Mouse (Mus musculus) olfactory bulb, adult 2 months (tissue): ENCODE data around the gene Crim1. TPM values are rescaled to one million over a fixed set of nuclear protein-coding genes. Genes with fewer than 3 reads are reported as not detected.

Experiments used
- H3K27ac ChIP-seq: fragments of 200-500 bp; 2 replicates; pipeline ENCODE4 v1.5.1; 2012; ENCODE audit warnings: low read depth, low read length; ENCODE audit not compliant: insufficient read depth
- H3K4me1 ChIP-seq: fragments of 200-500 bp; 2 replicates; pipeline ENCODE4 v1.6.1; 2012; ENCODE audit warnings: low read length; ENCODE audit not compliant: control insufficient read depth, insufficient read depth
- H3K4me3 ChIP-seq: fragments of 200-500 bp; 2 replicates; pipeline ENCODE4 v1.5.1; 2012; ENCODE audit warnings: mild to moderate bottlenecking, low read depth, low read length, moderate library complexity; ENCODE audit not compliant: insufficient read depth
- CTCF ChIP-seq: fragments of 200-500 bp; IDR thresholded peaks from 2 replicates; pipeline ENCODE4 v1.5.1; 2012; ENCODE audit warnings: low read depth, mild to moderate bottlenecking, low read length, moderate library complexity; ENCODE audit not compliant: insufficient read depth
- POLR2A ChIP-seq: fragments of 200-500 bp; IDR thresholded peaks from 2 replicates; pipeline ENCODE4 v1.6.1; 2012; ENCODE audit warnings: mild to moderate bottlenecking, low read depth, low read length, moderate library complexity; ENCODE audit not compliant: insufficient read depth
- WGBS: fragments of 180-500 bp; shearing (Covaris S2); methylation state at CpG from one replicate; pipeline ENCODE4 v1.1.7; 2018; 5-methylcytosine and 5-hydroxymethylcytosine counted together
- polyA plus RNA-seq: library from polyadenylated mRNA; stranded (reverse); fragments of >200 nt; gene quantifications from 2 replicates; pipeline ENCODE4 v1.2.4, GENCODE M21; 2012; ENCODE audit warnings: low replicate concordance; ENCODE audit not compliant: missing spikeins, insufficient read depth, insufficient read length

The Crim1 gene
- polyA plus RNA-seq, 1 experiment, result not detected

DNA sequence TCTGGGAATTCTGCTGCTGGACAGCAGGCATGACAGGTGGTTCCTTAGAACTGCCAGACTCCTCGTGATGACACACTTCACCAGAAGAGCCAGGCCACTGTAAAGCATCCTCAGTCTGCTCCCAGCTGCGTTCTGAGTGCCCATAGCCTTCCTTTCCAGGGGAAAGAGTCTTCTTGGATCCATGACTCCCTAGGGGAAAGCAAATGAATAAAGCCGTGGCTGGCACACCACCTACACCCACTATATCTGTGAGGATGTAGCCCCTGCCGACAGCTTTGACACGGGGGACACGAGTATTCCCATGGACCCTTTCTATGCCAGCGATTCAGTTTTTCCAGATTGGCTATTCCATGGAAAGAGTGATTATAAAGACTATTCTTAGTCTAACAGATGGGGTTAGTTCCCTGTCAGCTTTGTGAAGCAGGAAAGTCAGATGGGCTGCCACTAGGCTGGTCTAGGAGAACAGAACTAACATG is 158.2 kb downstream of the Crim1 start:
- 39% methylated on average over 7 of the region's 7 CpGs for WGBS
- H3K27ac ChIP-seq, result no peak overlapping the region
- no peak overlapping the region for H3K4me3 ChIP-seq
- H3K4me1 ChIP-seq, result peaks cover 10% of the 10 kb centered on the region
- TF ChIP-seq POLR2A (no peak), CTCF (no peak)

DNA sequence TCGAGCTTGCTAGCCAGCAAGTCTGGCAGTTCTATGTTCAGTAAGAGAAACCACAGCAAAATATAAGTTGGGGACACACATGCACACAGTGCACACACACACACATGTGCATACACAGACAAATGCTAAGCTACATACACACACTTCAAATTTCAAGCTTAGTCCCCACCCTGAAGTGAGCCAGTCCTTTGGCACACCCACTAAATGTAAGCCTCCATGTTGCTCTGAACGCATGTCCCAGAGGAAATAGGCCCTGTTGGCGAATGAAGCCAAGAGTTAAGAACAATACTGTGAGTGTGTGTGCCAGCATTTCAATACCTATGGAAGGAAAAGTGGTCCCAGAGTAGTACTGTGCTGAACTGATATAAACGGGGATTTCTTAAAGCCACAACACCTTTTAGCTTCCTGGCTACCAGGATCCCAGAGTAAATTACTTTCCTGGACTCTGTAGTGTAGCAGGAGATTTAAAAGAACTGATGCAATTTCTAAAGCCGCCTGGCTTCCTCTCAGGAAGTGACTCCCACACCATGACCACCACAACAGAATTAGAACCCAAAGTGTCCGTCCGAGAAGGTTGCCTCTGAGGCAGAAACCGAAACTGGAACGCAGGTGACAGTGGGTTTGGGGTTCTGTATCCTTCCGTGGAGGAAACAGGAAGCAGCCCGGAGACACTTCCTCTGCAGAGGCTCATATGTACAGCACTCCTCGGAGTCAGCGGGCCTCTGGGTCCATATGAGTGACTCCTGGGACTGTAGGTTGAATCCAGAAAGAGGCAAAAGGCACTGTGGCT is 162.1 kb downstream of the Crim1 start:
- no peak for TF ChIP-seq POLR2A
- no peak for TF ChIP-seq CTCF
- Histone ChIP-seq H3K4me1 (peaks cover 9% of the 10 kb centered on the region), H3K4me3 (no peak overlapping the region), H3K27ac (no peak overlapping the region)
- 87% methylated on average over 13 of the region's 13 CpGs for WGBS

GRCm38 (mm10) chr17:78364555-78365302 is 164.7 kb downstream of the Crim1 start:
- Histone ChIP-seq H3K4me3 (no peak overlapping the region), H3K4me1 (peaks cover 2% of the 10 kb centered on the region; the same call in 1 of the 2 replicates), H3K27ac (no peak overlapping the region)
- TF ChIP-seq POLR2A (no peak), CTCF (no peak)
- 97% methylated on average over 23 of the region's 23 CpGs for WGBS

DNA sequence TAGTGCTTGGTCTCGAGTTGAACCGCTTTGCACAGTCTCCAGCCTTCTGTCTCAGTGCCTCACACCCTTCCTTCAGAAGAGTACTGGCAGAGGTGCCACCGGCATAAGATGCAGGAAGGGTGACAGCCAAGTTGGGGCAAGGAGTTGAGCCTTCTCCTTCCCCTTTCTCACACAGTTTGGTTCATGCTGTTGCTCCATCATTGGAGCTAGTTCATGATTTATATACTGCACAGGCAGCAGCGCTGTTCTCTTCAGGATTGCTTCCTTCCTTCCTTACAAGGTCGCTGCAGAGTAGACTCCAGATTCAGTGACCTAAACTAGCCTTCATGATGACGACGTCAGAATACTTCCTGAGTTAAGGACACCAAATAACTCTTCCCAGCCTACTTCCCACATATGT is 166.0 kb downstream of the Crim1 start:
- 91% methylated on average over 7 of the region's 7 CpGs for WGBS
- Histone ChIP-seq H3K4me1 (no peaks in the 10 kb centered on the region), H3K27ac (no peak overlapping the region), H3K4me3 (no peak overlapping the region)
- TF ChIP-seq CTCF (no peak), POLR2A (no peak)

DNA sequence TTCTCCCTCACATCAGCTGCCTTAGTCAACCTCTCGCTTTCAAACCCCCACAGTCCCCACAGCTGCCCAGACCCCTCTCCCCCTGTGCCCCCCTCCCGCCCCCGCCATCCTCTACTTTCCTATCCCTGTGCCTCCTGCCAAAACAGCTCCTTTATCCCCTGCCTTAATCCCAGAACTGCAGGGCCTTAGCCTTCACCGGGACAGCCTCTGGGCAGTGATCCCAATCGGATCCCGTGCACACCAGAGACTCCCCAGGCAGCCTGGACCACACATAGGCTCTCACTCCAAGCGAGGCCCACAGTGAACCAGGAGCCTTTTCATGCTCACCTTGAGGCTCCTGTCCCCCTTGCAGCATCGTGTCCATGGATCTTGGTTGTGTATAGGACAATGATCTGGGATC is 168.4 kb downstream of the Crim1 start:
- WGBS, result 65% methylated on average over 8 of the region's 8 CpGs
- Histone ChIP-seq H3K27ac (no peak overlapping the region), H3K4me1 (no peaks in the 10 kb centered on the region), H3K4me3 (no peak overlapping the region)
- TF ChIP-seq CTCF (no peak), POLR2A (no peak)

DNA sequence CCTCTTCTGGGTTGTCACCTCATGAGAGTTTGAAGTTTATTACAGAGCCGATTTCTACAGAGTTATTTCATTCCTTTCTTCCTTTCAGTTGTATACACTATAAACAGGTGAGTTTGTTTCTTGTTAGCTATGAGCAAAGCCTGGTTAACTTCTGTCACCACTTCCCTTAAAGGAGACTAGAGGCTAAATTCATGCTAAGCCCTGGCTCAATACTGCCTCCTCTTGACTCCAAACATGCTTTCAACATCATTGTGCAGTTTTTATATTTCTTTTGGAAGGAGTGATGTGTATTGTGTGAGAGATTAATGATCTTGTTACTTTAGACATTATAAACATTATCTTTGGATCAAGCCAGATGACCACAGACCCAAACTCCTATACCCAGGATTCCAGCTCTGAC is 170.4 kb downstream of the Crim1 start:
- TF ChIP-seq POLR2A, result no peak
- no peak for TF ChIP-seq CTCF
- 87% methylated on average over 1 of the region's 1 CpGs for WGBS
- Histone ChIP-seq H3K27ac (no peak overlapping the region), H3K4me1 (no peaks in the 10 kb centered on the region), H3K4me3 (no peak overlapping the region)

- WGBS, result 92% methylated on average over 6 of the region's 6 CpGs
Measured at GRCm38 (mm10) chr17:78373174-78373573, 173.1 kb downstream of the Crim1 start.

DNA sequence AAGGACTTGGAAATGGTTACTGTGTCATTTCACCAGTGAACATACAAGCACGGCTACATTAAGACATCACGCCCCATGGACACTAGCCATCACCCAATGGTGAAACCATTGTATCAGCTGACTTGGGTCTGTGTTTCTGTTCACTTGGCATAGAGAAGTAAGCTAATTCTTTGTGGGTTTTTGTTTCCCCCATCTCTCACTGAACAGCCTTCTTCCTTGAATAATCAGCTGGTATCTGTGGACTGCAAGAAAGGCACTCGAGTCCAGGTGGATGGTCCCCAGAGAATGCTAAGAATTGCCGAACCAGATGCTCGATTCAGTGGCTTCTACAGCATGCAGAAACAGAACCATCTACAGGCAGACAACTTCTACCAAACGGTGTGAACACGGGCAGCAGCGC is 173.8 kb downstream of the Crim1 start:
- no peak overlapping the region for H3K4me3 ChIP-seq
- no peak overlapping the region for H3K27ac ChIP-seq
- no peaks in the 10 kb centered on the region for H3K4me1 ChIP-seq
- 94% methylated on average over 8 of the region's 8 CpGs for WGBS
- TF ChIP-seq POLR2A (no peak), CTCF (no peak)

More at GRCm38 (mm10) chr17:78373174-78373573, 173.1 kb downstream of the Crim1 start:
- no peaks in the 10 kb centered on the region for H3K4me1 ChIP-seq
- TF ChIP-seq POLR2A (no peak), CTCF (no peak)
- H3K4me3 ChIP-seq, result no peak overlapping the region
- H3K27ac ChIP-seq, result no peak overlapping the region

DNA sequence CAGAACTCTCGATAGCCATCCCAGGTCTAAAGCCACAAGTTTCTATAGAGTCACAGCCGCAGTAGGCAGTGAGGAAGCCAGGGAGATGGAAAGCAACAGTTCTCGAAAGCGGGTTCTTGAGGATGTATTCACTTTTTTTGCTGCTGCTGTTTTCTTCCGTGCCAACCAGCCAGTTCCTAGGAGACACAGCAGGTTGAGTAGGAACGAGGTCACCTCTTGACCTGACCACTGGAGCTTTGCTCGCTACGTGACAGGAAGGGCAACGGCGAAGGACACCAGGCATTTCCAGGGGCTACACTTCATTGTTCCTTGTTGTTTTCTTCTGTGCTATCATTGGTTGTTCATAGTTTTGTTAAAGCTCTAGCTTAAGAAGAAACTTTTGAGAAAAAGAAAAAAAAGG is 174.7 kb downstream of the Crim1 start:
- H3K4me3 ChIP-seq, result no peak overlapping the region
- 88% methylated on average over 10 of the region's 10 CpGs for WGBS
- no peaks in the 10 kb centered on the region for H3K4me1 ChIP-seq
- TF ChIP-seq POLR2A (no peak), CTCF (no peak)
- H3K27ac ChIP-seq, result no peak overlapping the region
